Mouse (Mus musculus): ENCODE results near the gene 3110009E18Rik.

The 3110009E18Rik gene

GRCm38 (mm10) chr1:120197189-120197588 is 76.2 kb downstream of the 3110009E18Rik start:
- peak; percentile 70 for DNase-seq (ENCODE audit: low spot score)

- no peak for DNase-seq (ENCODE audit: low spot score)
Measured at GRCm38 (mm10) chr1:120198151-120198550, 77.2 kb downstream of the 3110009E18Rik start.

GRCm38 (mm10) chr1:120198942-120199341 is 78.0 kb downstream of the 3110009E18Rik start:
- DNase-seq (ENCODE audit: low spot score) = no peak

GRCm38 (mm10) chr1:120202542-120202941 is 81.6 kb downstream of the 3110009E18Rik start:
- no peak for DNase-seq (ENCODE audit: low spot score)

GRCm38 (mm10) chr1:120203836-120204235 is 82.8 kb downstream of the 3110009E18Rik start:
- DNase-seq (ENCODE audit: low spot score) = no peak

GRCm38 (mm10) chr1:120204834-120205233 is 83.8 kb downstream of the 3110009E18Rik start:
- no peak for DNase-seq (ENCODE audit: low spot score)

GRCm38 (mm10) chr1:120207568-120207967 is 86.6 kb downstream of the 3110009E18Rik start:
- no peak for DNase-seq (ENCODE audit: low spot score)

GRCm38 (mm10) chr1:120208502-120209230 is 87.7 kb downstream of the 3110009E18Rik start:
- DNase-seq (ENCODE audit: low spot score) = no peak

GRCm38 (mm10) chr1:120220841-120221240 is 99.9 kb downstream of the 3110009E18Rik start:
- DNase-seq (ENCODE audit: low spot score) = no peak

- DNase-seq (ENCODE audit: low spot score) = no peak
Measured at GRCm38 (mm10) chr1:120221285-120221684, 100.3 kb downstream of the 3110009E18Rik start.

GRCm38 (mm10) chr1:120223613-120224012 is 102.6 kb downstream of the 3110009E18Rik start:
- DNase-seq (ENCODE audit: low spot score) = no peak

- DNase-seq (ENCODE audit: low spot score) = no peak
Measured at GRCm38 (mm10) chr1:120229723-120230471, 108.9 kb downstream of the 3110009E18Rik start.

- DNase-seq (ENCODE audit: low spot score) = no peak
Measured at GRCm38 (mm10) chr1:120231334-120231733, 110.3 kb downstream of the 3110009E18Rik start.

GRCm38 (mm10) chr1:120232170-120232569 is 111.2 kb downstream of the 3110009E18Rik start:
- no peak for DNase-seq (ENCODE audit: low spot score)

GRCm38 (mm10) chr1:120235631-120236215 is 114.7 kb downstream of the 3110009E18Rik start:
- DNase-seq (ENCODE audit: low spot score) = no peak

- DNase-seq (ENCODE audit: low spot score) = no peak
Measured at GRCm38 (mm10) chr1:120236424-120236823, 115.4 kb downstream of the 3110009E18Rik start.

- DNase-seq (ENCODE audit: low spot score) = no peak
Measured at GRCm38 (mm10) chr1:120237068-120237467, 116.1 kb downstream of the 3110009E18Rik start.
